Mouse (Mus musculus) adrenal gland, postnatal 10 days (tissue): Measurements from ENCODE around the gene 4930430F08Rik. TPM values are rescaled to one million over a fixed set of nuclear protein-coding genes. Genes with fewer than 3 reads are reported as not detected.

Experiments used
- total RNA-seq, 2 experiments: library from RNA; stranded (reverse); gene quantifications; 2 replicates each; pipeline ENCODE4 v1.2.3; 2021

4930430F08Rik gene
- total RNA-seq, 2 experiments from 2014 or later: 9.4 to 9.5 TPM

Other genes starting within 250 kb of the 4930430F08Rik start
- gene Gm4302, start 249.6 kb downstream of the 4930430F08Rik start, total RNA-seq: not detected
- gene Gm4303, start 244.5 kb downstream of the 4930430F08Rik start, total RNA-seq: not detected
- not detected for gene Gm4305, start 239.3 kb downstream of the 4930430F08Rik start, total RNA-seq
- gene Gm4307, start 229.1 kb downstream of the 4930430F08Rik start, total RNA-seq: not detected
- gene Gm4312, start 207.9 kb downstream of the 4930430F08Rik start, total RNA-seq: not detected
- gene Tmtc3, start 103.1 kb downstream of the 4930430F08Rik start, total RNA-seq: 10 to 100 TPM; 21.3 to 22.0 TPM
- 1 to 10 TPM; 6.5 to 7.9 TPM for gene Cep290, start 102.9 kb downstream of the 4930430F08Rik start, total RNA-seq
- not detected for gene 1700017N19Rik, start 61 bp upstream of the 4930430F08Rik start, total RNA-seq